Mouse (Mus musculus) ovary, postnatal 14 days (tissue): ENCODE measurements around the gene Gpc6.
"Not testable (repeated sequence)": the region's sequence is repeated elsewhere in the genome, so short reads cannot be mapped to it uniquely, and the experiment has no call there.

Source experiments
- DNase-seq: peaks from one replicate; pipeline ENCODE4 v3.0.0; 2022; ENCODE audit warnings: low spot score

Gene Gpc6

GRCm38 (mm10) chr14:117369331-117369866 lies 444.3 kb downstream of the Gpc6 start:
- no peak for DNase-seq

GRCm38 (mm10) chr14:117376822-117377376 lies 451.8 kb downstream of the Gpc6 start:
- no peak for DNase-seq

GRCm38 (mm10) chr14:117379979-117380378 lies 454.9 kb downstream of the Gpc6 start:
- no peak for DNase-seq

GRCm38 (mm10) chr14:117383188-117383587 lies 458.1 kb downstream of the Gpc6 start:
- DNase-seq, result no peak

- no peak for DNase-seq
Observed at GRCm38 (mm10) chr14:117384096-117384770, 459.1 kb downstream of the Gpc6 start.

- no peak for DNase-seq
Observed at GRCm38 (mm10) chr14:117385731-117386270, 460.7 kb downstream of the Gpc6 start.

- DNase-seq, result no peak
Observed at GRCm38 (mm10) chr14:117390794-117391320, 465.7 kb downstream of the Gpc6 start.

GRCm38 (mm10) chr14:117391412-117391811 lies 466.3 kb downstream of the Gpc6 start:
- DNase-seq, result no peak

GRCm38 (mm10) chr14:117397165-117397564 lies 472.1 kb downstream of the Gpc6 start:
- DNase-seq, result no peak

GRCm38 (mm10) chr14:117407824-117408524 lies 482.9 kb downstream of the Gpc6 start:
- DNase-seq, result no peak

GRCm38 (mm10) chr14:117408525-117408835 lies 483.4 kb downstream of the Gpc6 start:
- DNase-seq, result no peak

- DNase-seq, result no peak
Observed at GRCm38 (mm10) chr14:117409778-117410177, 484.7 kb downstream of the Gpc6 start.

GRCm38 (mm10) chr14:117410511-117410910 lies 485.4 kb downstream of the Gpc6 start:
- no peak for DNase-seq

GRCm38 (mm10) chr14:117415045-117415444 lies 489.9 kb downstream of the Gpc6 start:
- DNase-seq, result no peak

- DNase-seq, result no peak
Observed at GRCm38 (mm10) chr14:117419561-117420218, 494.6 kb downstream of the Gpc6 start.

GRCm38 (mm10) chr14:117421170-117421569 lies 496.1 kb downstream of the Gpc6 start:
- DNase-seq, result no peak

- DNase-seq, result no peak
Observed at GRCm38 (mm10) chr14:117426116-117426515, 501.0 kb downstream of the Gpc6 start.

- no peak for DNase-seq
Observed at GRCm38 (mm10) chr14:117427776-117428175, 502.7 kb downstream of the Gpc6 start.

- DNase-seq, result no peak
Observed at GRCm38 (mm10) chr14:117435739-117436138, 510.6 kb downstream of the Gpc6 start.

GRCm38 (mm10) chr14:117446675-117447231 lies 521.6 kb downstream of the Gpc6 start:
- DNase-seq, result not testable (repeated sequence)

- no peak for DNase-seq
Observed at GRCm38 (mm10) chr14:117451391-117451991, 526.4 kb downstream of the Gpc6 start.
